Mouse (Mus musculus) C3H10T1/2 (cell line): ENCODE results near the gene Gatm. TPM values are rescaled to one million over a fixed set of nuclear protein-coding genes. Genes with fewer than 3 reads are reported as not detected.

Experiments
- polyA plus RNA-seq, 2 experiments: library from polyadenylated mRNA; unstranded; fragments of >200 nt; fragmentation: generic; extraction: Trizol; gene quantifications; one replicate each; pipeline ENCODE4 v1.2.1; 2012; ENCODE audit warnings: missing spikeins in 2 of 2

Gene Gatm
- not detected for polyA plus RNA-seq

DNA sequence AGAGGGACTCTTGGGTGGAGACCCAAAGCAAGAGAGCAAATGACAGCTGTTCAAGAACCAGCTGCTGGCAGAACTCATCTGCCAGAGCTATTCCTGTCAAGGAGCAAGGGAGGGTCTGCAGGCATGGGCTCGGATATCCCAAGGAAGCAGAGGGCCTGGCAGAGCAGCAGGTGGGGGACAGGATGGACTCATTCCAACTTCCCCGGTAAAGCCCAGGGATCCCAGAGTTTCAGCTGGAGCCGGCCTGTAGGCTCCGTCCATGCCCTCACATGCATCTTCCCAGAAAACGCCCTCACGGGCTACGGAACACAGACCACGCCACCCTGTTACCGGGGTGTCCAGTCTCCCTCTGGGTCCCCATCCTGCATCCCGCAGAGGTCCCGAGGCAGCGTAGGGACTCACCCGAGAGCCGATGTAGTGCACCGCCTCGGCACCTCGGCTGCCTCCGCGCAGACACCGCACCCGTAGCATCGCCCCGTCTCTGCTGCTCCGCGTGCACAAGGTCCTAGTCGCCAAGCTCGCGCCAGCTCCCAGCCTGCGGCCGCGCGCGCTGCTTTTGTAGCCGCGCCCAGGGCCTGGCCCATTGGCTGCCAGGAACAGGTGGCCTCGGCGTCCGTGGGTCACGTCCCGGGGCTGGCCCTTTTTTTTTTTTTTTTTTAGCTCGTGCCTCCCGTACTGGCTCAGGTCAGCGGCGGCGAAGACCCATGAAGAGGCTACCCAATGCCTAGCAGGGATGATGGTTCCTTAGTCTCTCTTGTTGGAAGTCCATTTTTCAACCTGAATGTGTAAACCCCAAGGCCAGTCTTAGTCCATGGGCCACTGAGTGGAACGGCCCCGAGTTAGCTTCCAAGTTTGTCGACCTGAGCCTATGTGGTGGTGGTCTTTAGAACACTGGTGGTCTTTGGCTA, at the start of gene Gatm:
TSS of gene Gatm (minus strand) at position 558 of the 908 bp plus-strand sequence.

DNA sequence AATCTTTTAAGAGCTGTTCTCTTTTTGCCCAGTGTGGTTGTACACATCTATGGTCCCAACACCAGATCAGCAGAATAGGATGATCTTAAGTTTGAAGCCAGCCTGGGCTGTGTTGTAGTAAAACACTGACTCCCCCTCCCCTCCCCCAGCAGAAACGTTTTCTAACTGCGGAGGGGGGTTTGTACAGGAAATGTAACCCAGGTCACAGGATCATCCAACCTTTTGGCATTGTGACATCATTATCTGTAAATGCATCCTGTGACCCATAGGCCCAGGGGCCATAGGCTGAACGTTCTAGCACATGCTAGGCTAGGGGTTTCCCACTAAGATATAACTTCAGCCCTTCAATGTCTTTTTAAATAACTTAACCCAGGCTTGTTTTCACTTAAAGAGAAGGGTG, 25.6 kb upstream of the Gatm start, which contains the start of gene AA467197:
TSS of gene AA467197 (plus strand) at position 301 of the 400 bp plus-strand sequence.

Other genes starting within 250 kb of the Gatm start
- 10 to 100 TPM; 29.9 to 36.6 TPM for gene Shf, start 242.1 kb downstream of the Gatm start, polyA plus RNA-seq
- under 1 TPM; 0.01 to 0.02 TPM for gene Slc28a2, start 184.8 kb downstream of the Gatm start, polyA plus RNA-seq
- gene Gm14085, start 126.4 kb downstream of the Gatm start, polyA plus RNA-seq: not detected
- gene AA467197, start 25.7 kb upstream of the Gatm start, polyA plus RNA-seq: not detected
- 1 to 10 TPM in 1 of 2 experiments, under 1 TPM in 1; 0.90 to 4.1 TPM for gene Slc30a4, start 91.4 kb upstream of the Gatm start, polyA plus RNA-seq
- gene Bloc1s6, start 127.2 kb upstream of the Gatm start, polyA plus RNA-seq: 10 to 100 TPM in 1 of 2 experiments, 1 to 10 TPM in 1; 5.8 to 13.4 TPM
- gene Sqor, start 153.9 kb upstream of the Gatm start, polyA plus RNA-seq: 10 to 100 TPM; 11.9 to 25.8 TPM